Mouse (Mus musculus) leukemia stem cell, adult 10-12 weeks (primary cell): Measurements from ENCODE around the gene Utp3. TPM values are rescaled to one million over a fixed set of nuclear protein-coding genes. Genes with fewer than 3 reads are reported as not detected.

ENCODE experiments used
- polyA plus RNA-seq: library from polyadenylated mRNA; stranded (reverse); fragments of >175 nt; gene quantifications from 2 replicates; pipeline ENCODE4 v1.2.3, GENCODE M21; 2012; ENCODE audit warnings: low replicate concordance

Utp3 gene
- 36.1 and 40.6 TPM in 2 replicates for polyA plus RNA-seq

GRCm38 (mm10) chr5:88554086-88554886 is at the start of gene Utp3:
Gene Utp3, plus strand, starts transcription at chr5:88554462.

GRCm38 (mm10) chr5:88527657-88528056 is 26.6 kb upstream of the Utp3 start, which contains the start of gene Jchain:
Gene Jchain, minus strand, starts transcription at chr5:88527891.

GRCm38 (mm10) chr5:88564501-88565147 is 10.4 kb downstream of the Utp3 start, which contains the start of gene Rufy3:
Gene Rufy3, plus strand, starts transcription at chr5:88565040.

Other genes starting within 250 kb of the Utp3 start
- not detected in 2 replicates for gene Prol1, start 237.2 kb upstream of the Utp3 start, polyA plus RNA-seq
- gene Amtn, start 178.4 kb upstream of the Utp3 start, polyA plus RNA-seq = not detected in 2 replicates
- gene Ambn, start 98.5 kb upstream of the Utp3 start, polyA plus RNA-seq = not detected in 2 replicates
- gene Enam, start 66.5 kb upstream of the Utp3 start, polyA plus RNA-seq = not detected in 2 replicates
- 6.2 and 15.0 TPM in 2 replicates for gene Jchain, start 26.6 kb upstream of the Utp3 start, polyA plus RNA-seq
- 2.1 and 3.0 TPM in 2 replicates for gene Rufy3, start 10.6 kb downstream of the Utp3 start, polyA plus RNA-seq
- 40.3 and 60.8 TPM in 2 replicates for gene Grsf1, start 121.7 kb downstream of the Utp3 start, polyA plus RNA-seq
- gene Mob1b, start 166.4 kb downstream of the Utp3 start, polyA plus RNA-seq = 24.1 and 40.8 TPM in 2 replicates
- gene Dck, start 210.5 kb downstream of the Utp3 start, polyA plus RNA-seq = 13.5 and 16.5 TPM in 2 replicates